17 mouse cellular contexts compared by ENCODE assay signal in the genomic region with DNA sequence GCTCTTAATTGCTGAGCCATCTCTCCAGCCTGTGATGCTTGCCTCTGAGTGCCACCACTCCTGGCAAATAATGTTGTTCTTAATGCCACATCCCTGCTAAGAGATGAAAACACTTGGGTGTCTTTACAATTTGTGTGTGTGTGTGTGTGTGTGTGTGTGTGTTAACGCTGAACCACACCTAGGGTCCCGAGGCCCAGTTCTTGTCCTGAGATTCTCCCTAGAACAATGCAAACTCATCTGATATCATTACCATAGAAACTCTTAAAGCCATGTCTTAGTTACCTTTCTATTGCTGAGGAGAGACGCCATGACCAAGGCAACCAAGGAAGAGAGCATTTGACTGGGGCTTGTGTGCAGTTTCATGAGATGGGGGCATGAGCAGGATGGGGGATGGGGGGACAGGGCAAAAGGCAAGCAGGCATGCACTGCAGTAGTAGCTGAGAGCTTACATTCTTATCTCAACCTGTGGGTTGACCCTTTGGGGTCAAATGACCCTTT.
"Had no signal": no experiment of that assay in that cellular context is flagged by ENCODE, and none has a peak within 500 bp of the region (broad histone marks: within the 10 kb centered on the region; RNA-seq: fewer than 3 reads in every experiment).

No protein-coding gene starts in this region.

- H3K36me3 ChIP-seq: neural tube, embryonic 12.5 days; neural tube, embryonic 13.5 days; neural tube, embryonic 15.5 days; stomach, embryonic 15.5 days had no signal

- DNase-seq: retina, postnatal 1 day; right cerebral cortex, adult 18-20 months; right cerebral cortex, postnatal 14 days; right cerebral cortex, postnatal 25 days; right cerebral cortex, postnatal 4 days; spleen, adult 18-20 months; thymus, adult 18-20 months; thymus, adult 2 months; thymus, postnatal 14 days; thymus, postnatal 25 days; thymus, postnatal 36 days; thymus, postnatal 4 days had no signal

- H3K27me3 ChIP-seq: neural tube, embryonic 12.5 days; neural tube, embryonic 13.5 days; neural tube, embryonic 15.5 days; stomach, embryonic 15.5 days had no signal

- H3K9me3 ChIP-seq: neural tube, embryonic 12.5 days; neural tube, embryonic 13.5 days; neural tube, embryonic 15.5 days; stomach, embryonic 15.5 days had no signal

- H3K27ac ChIP-seq: neural tube, embryonic 12.5 days; neural tube, embryonic 13.5 days; neural tube, embryonic 15.5 days; stomach, embryonic 15.5 days; stomach, postnatal 0 days had no signal

- H3K4me2 ChIP-seq: neural tube, embryonic 12.5 days; neural tube, embryonic 13.5 days; neural tube, embryonic 15.5 days; stomach, embryonic 15.5 days had no signal

- H3K4me3 ChIP-seq: neural tube, embryonic 12.5 days; neural tube, embryonic 13.5 days; neural tube, embryonic 15.5 days; stomach, embryonic 15.5 days had no signal

- H3K9ac ChIP-seq: neural tube, embryonic 12.5 days; neural tube, embryonic 13.5 days; neural tube, embryonic 15.5 days; stomach, embryonic 15.5 days had no signal
